Mouse (Mus musculus): Measurements from ENCODE around the gene Olfr71.

The Olfr71 gene

GRCm38 (mm10) chr4:43709869-43710268 is at the start of gene Olfr71:
Gene Olfr71 (minus strand): TSS chr4:43710255.
- peak; percentile 13 for DNase-seq (ENCODE audit: low read depth)

- peak; percentile 31 for DNase-seq (ENCODE audit: low read depth)
Observed at GRCm38 (mm10) chr4:43757213-43757612, 47.2 kb upstream of the Olfr71 start.

- DNase-seq (ENCODE audit: low read depth): peak; percentile 37
Observed at GRCm38 (mm10) chr4:43745187-43745586, 35.1 kb upstream of the Olfr71 start.

- DNase-seq (ENCODE audit: low read depth): no peak
Observed at GRCm38 (mm10) chr4:43743099-43743498, 33.0 kb upstream of the Olfr71 start.

- no peak for DNase-seq (ENCODE audit: low read depth)
Observed at GRCm38 (mm10) chr4:43742637-43743036, 32.6 kb upstream of the Olfr71 start.

GRCm38 (mm10) chr4:43741526-43741925 is 31.5 kb upstream of the Olfr71 start:
- no peak for DNase-seq (ENCODE audit: low read depth)

- DNase-seq (ENCODE audit: low read depth): no peak
Observed at GRCm38 (mm10) chr4:43738989-43739674, 29.1 kb upstream of the Olfr71 start.

- no peak for DNase-seq (ENCODE audit: low read depth)
Observed at GRCm38 (mm10) chr4:43737144-43737543, 27.1 kb upstream of the Olfr71 start.

GRCm38 (mm10) chr4:43733186-43733585 is 23.1 kb upstream of the Olfr71 start:
- no peak for DNase-seq (ENCODE audit: low read depth)

GRCm38 (mm10) chr4:43732171-43732570 is 22.1 kb upstream of the Olfr71 start:
- DNase-seq (ENCODE audit: low read depth): no peak

- DNase-seq (ENCODE audit: low read depth): no peak
Observed at GRCm38 (mm10) chr4:43730750-43731297, 20.8 kb upstream of the Olfr71 start.

GRCm38 (mm10) chr4:43729794-43730550 is 19.9 kb upstream of the Olfr71 start, which contains the start of gene Spaar:
Gene Spaar (plus strand): TSS chr4:43730034.
- DNase-seq (ENCODE audit: low read depth): no peak

GRCm38 (mm10) chr4:43729126-43729525 is 19.1 kb upstream of the Olfr71 start:
- no peak for DNase-seq (ENCODE audit: low read depth)

GRCm38 (mm10) chr4:43728576-43728954 is 18.5 kb upstream of the Olfr71 start:
- DNase-seq (ENCODE audit: low read depth): no peak

GRCm38 (mm10) chr4:43727718-43728575 is 17.9 kb upstream of the Olfr71 start:
- DNase-seq (ENCODE audit: low read depth): no peak

- no peak for DNase-seq (ENCODE audit: low read depth)
Observed at GRCm38 (mm10) chr4:43726995-43727394, 16.9 kb upstream of the Olfr71 start, which contains the start of gene Hrct1. Gene Hrct1 (plus strand): TSS chr4:43727188.

- peak; percentile 18 for DNase-seq (ENCODE audit: low read depth)
Observed at GRCm38 (mm10) chr4:43726228-43726993, 16.4 kb upstream of the Olfr71 start.

GRCm38 (mm10) chr4:43724764-43725163 is 14.7 kb upstream of the Olfr71 start:
- DNase-seq (ENCODE audit: low read depth): peak; percentile 58

GRCm38 (mm10) chr4:43722191-43722590 is 12.1 kb upstream of the Olfr71 start:
- no peak for DNase-seq (ENCODE audit: low read depth)

- no peak for DNase-seq (ENCODE audit: low read depth)
Observed at GRCm38 (mm10) chr4:43720491-43721228, 10.6 kb upstream of the Olfr71 start.
